Mouse (Mus musculus) heart, embryonic 11.5 days (tissue): Measurements from ENCODE around the gene Ano7. TPM values are rescaled to one million over a fixed set of nuclear protein-coding genes. Genes with fewer than 3 reads are reported as not detected.

Experiments used
- ATAC-seq: fragments of 200-750 bp; cut with Nextera tagmentation; replicated peaks from 2 replicates; pipeline ENCODE4 v1.8.0; 2017; ENCODE audit warnings: moderate library complexity; ENCODE audit not compliant: insufficient number of reproducible peaks, low FRiP score, low TSS enrichment
- H3K27ac ChIP-seq: fragments of 300-500 bp; sonication (generic); 2 replicates; pipeline ENCODE4 v1.5.1; 2014; ENCODE audit warnings: mild to moderate bottlenecking, low read depth, low read length
- H3K27me3 ChIP-seq: fragments of 300-500 bp; sonication (generic); 2 replicates; pipeline ENCODE4 v1.6.1; 2014; ENCODE audit warnings: mild to moderate bottlenecking, low read length, mixed read lengths; ENCODE audit not compliant: control insufficient read depth, insufficient read depth
- H3K36me3 ChIP-seq: fragments of 300-500 bp; sonication (generic); 2 replicates; pipeline ENCODE4 v1.6.1; 2014; ENCODE audit warnings: mild to moderate bottlenecking, low read length, moderate library complexity, mixed read lengths; ENCODE audit not compliant: control insufficient read depth, insufficient read depth
- H3K4me1 ChIP-seq: fragments of 300-500 bp; sonication (generic); 2 replicates; pipeline ENCODE4 v1.6.1; 2014; ENCODE audit warnings: low read length; ENCODE audit not compliant: control insufficient read depth, insufficient read depth
- H3K4me2 ChIP-seq: fragments of 300-500 bp; sonication (generic); 2 replicates; pipeline ENCODE4 v1.6.1; 2014; ENCODE audit warnings: mild to moderate bottlenecking, moderate library complexity
- H3K4me3 ChIP-seq: fragments of 300-500 bp; sonication (generic); 2 replicates; pipeline ENCODE4 v1.5.1; 2014; ENCODE audit warnings: low read depth, low read length
- H3K9ac ChIP-seq: fragments of 300-500 bp; sonication (generic); 2 replicates; pipeline ENCODE4 v1.6.1; 2014; ENCODE audit warnings: mild to moderate bottlenecking, low read depth, low read length, moderate library complexity
- H3K9me3 ChIP-seq: fragments of 300-500 bp; sonication (generic); replicated peaks from 2 replicates; pipeline ENCODE4 v1.6.1; 2016; ENCODE audit warnings: low read length; ENCODE audit not compliant: control insufficient read depth
- WGBS: fragments of 180-500 bp; shearing (Covaris S2); extraction: QIAGEN DNeasy Blood & Tissue Kit; methylation state at CpG from one replicate; pipeline ENCODE4 v1.1.7; 2014; ENCODE audit not compliant: insufficient replicate concordance; 5-methylcytosine and 5-hydroxymethylcytosine counted together
- polyA plus RNA-seq: library from polyadenylated mRNA; unstranded; fragments of >200 nt; fragmentation: Nextera tagmentation; extraction: Ambion mirVana; gene quantifications from 2 replicates; pipeline ENCODE4 v1.2.1, GENCODE M21; 2014

Gene Ano7
- 0.62 and 0.74 TPM in 2 replicates for polyA plus RNA-seq

GRCm38 (mm10) chr1:93373665-93374064, at the start of gene Ano7:
TSS of gene Ano7 (plus strand) at chr1:93373930.
- H3K9ac ChIP-seq = no peak within 1 kb of the TSS
- 65% methylated on average over 4 of the region's 4 CpGs for WGBS
- H3K4me1 ChIP-seq = no peaks in the 10 kb centered on the region
- H3K27ac ChIP-seq = no peak within 1 kb of the TSS
- no peaks in the 10 kb centered on the region for H3K9me3 ChIP-seq
- H3K4me3 ChIP-seq = no peak within 1 kb of the TSS
- H3K27me3 ChIP-seq = no peaks in the 10 kb centered on the region
- ATAC-seq = no peak
- H3K4me2 ChIP-seq = no peak within 1 kb of the TSS
- no peaks in the 10 kb centered on the region for H3K36me3 ChIP-seq

GRCm38 (mm10) chr1:93323973-93324372, 49.8 kb upstream of the Ano7 start:
- Histone ChIP-seq H3K9me3 (no peaks in the 10 kb centered on the region), H3K4me1 (no peaks in the 10 kb centered on the region), H3K36me3 (peaks cover 21% of the 10 kb centered on the region), H3K9ac (no peak overlapping the region), H3K4me3 (no peak overlapping the region), H3K4me2 (no peak overlapping the region), H3K27me3 (no peaks in the 10 kb centered on the region), H3K27ac (no peak overlapping the region)
- 87% methylated on average over 6 of the region's 6 CpGs for WGBS
- ATAC-seq = no peak

- peaks cover 16% of the 10 kb centered on the region for H3K36me3 ChIP-seq
Measured at GRCm38 (mm10) chr1:93326446-93326845, 47.3 kb upstream of the Ano7 start.

GRCm38 (mm10) chr1:93334621-93335020, 39.1 kb upstream of the Ano7 start:
- H3K27me3 ChIP-seq = no peaks in the 10 kb centered on the region
- no peaks in the 10 kb centered on the region for H3K4me1 ChIP-seq
- no peak for ATAC-seq
- WGBS = 71% methylated on average over 2 of the region's 2 CpGs
- no peak overlapping the region for H3K4me2 ChIP-seq
- H3K9ac ChIP-seq = no peak overlapping the region
- 0 out of 2 replicates have a peak, but pooled peaks cover 6% of the 10 kb centered on the region for H3K36me3 ChIP-seq
- no peaks in the 10 kb centered on the region for H3K9me3 ChIP-seq
- no peak overlapping the region for H3K27ac ChIP-seq
- no peak overlapping the region for H3K4me3 ChIP-seq

More at GRCm38 (mm10) chr1:93326446-93326845, 47.3 kb upstream of the Ano7 start:
- Histone ChIP-seq H3K4me3 (no peak overlapping the region), H3K9ac (no peak overlapping the region), H3K27ac (no peak overlapping the region), H3K9me3 (no peaks in the 10 kb centered on the region), H3K4me2 (no peak overlapping the region), H3K27me3 (no peaks in the 10 kb centered on the region), H3K4me1 (no peaks in the 10 kb centered on the region)
- ATAC-seq = no peak
- 89% methylated on average over 3 of the region's 3 CpGs for WGBS

GRCm38 (mm10) chr1:93342648-93343503, 30.9 kb upstream of the Ano7 start, which contains the start of the genes Ppp1r7 and Pask:
TSS of gene Ppp1r7 (plus strand) at chr1:93342854.
TSS of gene Pask (minus strand) at chr1:93343482.
- peak; percentile 96 for ATAC-seq
- Histone ChIP-seq H3K9me3 (no peaks in the 10 kb centered on the region), H3K27ac (peak within 1 kb of the TSS; percentile 46; the same call in 1 of the 2 replicates), H3K27me3 (no peaks in the 10 kb centered on the region), H3K36me3 (no peaks in the 10 kb centered on the region), H3K9ac (peak within 1 kb of the TSS; percentile 85), H3K4me1 (peaks cover 5% of the 10 kb centered on the region), H3K4me2 (peak within 1 kb of the TSS; percentile 84), H3K4me3 (peak within 1 kb of the TSS; percentile 87)
- under 1% methylated on average over 63 of the region's 63 CpGs for WGBS

- no peaks in the 10 kb centered on the region for H3K36me3 ChIP-seq
- peak overlapping the region; percentile 87 for H3K4me3 ChIP-seq
- no peaks in the 10 kb centered on the region for H3K27me3 ChIP-seq
- H3K4me1 ChIP-seq = peaks cover 5% of the 10 kb centered on the region
- H3K9ac ChIP-seq = peak overlapping the region; percentile 85
- no peak overlapping the region for H3K27ac ChIP-seq
- WGBS = under 1% methylated on average over 39 of the region's 39 CpGs
- peak; percentile 93 for ATAC-seq
- H3K9me3 ChIP-seq = no peaks in the 10 kb centered on the region
- peak overlapping the region; percentile 84 for H3K4me2 ChIP-seq
Measured at GRCm38 (mm10) chr1:93343504-93344047, 30.2 kb upstream of the Ano7 start.

- H3K27ac ChIP-seq = no peak overlapping the region
- no peaks in the 10 kb centered on the region for H3K9me3 ChIP-seq
- ATAC-seq = no peak
- peaks cover 11% of the 10 kb centered on the region for H3K36me3 ChIP-seq
- 91% methylated on average over 5 of the region's 5 CpGs for WGBS
- no peak overlapping the region for H3K9ac ChIP-seq
- H3K4me2 ChIP-seq = no peak overlapping the region
- no peak overlapping the region for H3K4me3 ChIP-seq
- H3K27me3 ChIP-seq = no peaks in the 10 kb centered on the region
- H3K4me1 ChIP-seq = peaks cover 5% of the 10 kb centered on the region
Measured at GRCm38 (mm10) chr1:93347176-93347575, 26.6 kb upstream of the Ano7 start.

GRCm38 (mm10) chr1:93349701-93350100, 24.0 kb upstream of the Ano7 start:
- peaks cover 30% of the 10 kb centered on the region for H3K36me3 ChIP-seq
- no peak overlapping the region for H3K4me3 ChIP-seq
- 54% methylated on average over 4 of the region's 4 CpGs for WGBS

More at GRCm38 (mm10) chr1:93349701-93350100, 24.0 kb upstream of the Ano7 start:
- no peaks in the 10 kb centered on the region for H3K9me3 ChIP-seq
- no peaks in the 10 kb centered on the region for H3K4me1 ChIP-seq
- H3K27ac ChIP-seq = no peak overlapping the region
- H3K27me3 ChIP-seq = no peaks in the 10 kb centered on the region
- H3K9ac ChIP-seq = no peak overlapping the region
- H3K4me2 ChIP-seq = no peak overlapping the region
- ATAC-seq = no peak
